Mouse (Mus musculus) hindbrain, embryonic 11.5 days (tissue): ENCODE data around the gene En2. TPM values are rescaled to one million over a fixed set of nuclear protein-coding genes. Genes with fewer than 3 reads are reported as not detected.

Experiments used
- ATAC-seq: fragments of 200-750 bp; cut with Nextera tagmentation; 2 replicates; pipeline ENCODE4 v1.8.0; 2017; ENCODE audit warnings: mild to moderate bottlenecking, moderate TSS enrichment, moderate library complexity; ENCODE audit not compliant: low FRiP score
- DNase-seq: peaks from one replicate; pipeline ENCODE4 v3.0.0-alpha.2; 2015; ENCODE audit warnings: low spot score
- H3K27ac ChIP-seq: fragments of 300-500 bp; sonication (generic); 2 replicates; pipeline ENCODE4 v1.5.1; 2014; ENCODE audit warnings: mild to moderate bottlenecking, low read depth, low read length
- H3K27me3 ChIP-seq: fragments of 300-500 bp; sonication (generic); 2 replicates; pipeline ENCODE4 v1.6.1; 2014; ENCODE audit warnings: mild to moderate bottlenecking, low read length, moderate library complexity, mixed read lengths; ENCODE audit not compliant: control insufficient read depth, insufficient read depth
- H3K36me3 ChIP-seq: fragments of 300-500 bp; sonication (generic); 2 replicates; pipeline ENCODE4 v1.6.1; 2014; ENCODE audit warnings: mild to moderate bottlenecking, low read length, moderate library complexity, mixed read lengths; ENCODE audit not compliant: control insufficient read depth, insufficient read depth
- H3K4me1 ChIP-seq: fragments of 300-500 bp; sonication (generic); replicated peaks from 2 replicates; pipeline ENCODE4 v1.6.1; 2014; ENCODE audit warnings: low read length, mixed read lengths; ENCODE audit not compliant: control insufficient read depth, insufficient read depth
- H3K4me2 ChIP-seq: fragments of 300-500 bp; sonication (generic); replicated peaks from 2 replicates; pipeline ENCODE4 v1.6.1; 2014; ENCODE audit warnings: mild to moderate bottlenecking, low read depth, low read length
- H3K4me3 ChIP-seq: fragments of 300-500 bp; sonication (generic); 2 replicates; pipeline ENCODE4 v1.5.1; 2014; ENCODE audit warnings: low read depth, low read length
- H3K9ac ChIP-seq: fragments of 300-500 bp; sonication (generic); 2 replicates; pipeline ENCODE4 v1.6.1; 2014; ENCODE audit warnings: low read depth, low read length
- H3K9me3 ChIP-seq: fragments of 300-500 bp; sonication (generic); 2 replicates; pipeline ENCODE4 v1.6.1; 2016; ENCODE audit warnings: low read length; ENCODE audit not compliant: control insufficient read depth
- WGBS: fragments of 180-500 bp; shearing (Covaris S2); extraction: QIAGEN DNeasy Blood & Tissue Kit; methylation state at CpG from one replicate; pipeline ENCODE4 v1.1.7; 2014; 5-methylcytosine and 5-hydroxymethylcytosine counted together
- polyA plus RNA-seq: library from polyadenylated mRNA; unstranded; fragments of >200 nt; fragmentation: Nextera tagmentation; extraction: Ambion mirVana; gene quantifications from 2 replicates; pipeline ENCODE4 v1.2.1, GENCODE M21; 2014

Gene En2
- polyA plus RNA-seq, 1 experiment from 2014 or later, result 1.1 TPM

- H3K4me1 ChIP-seq, result peaks cover 10% of the 10 kb centered on the region
- DNase-seq, result peak; percentile 73
- no peaks in the 10 kb centered on the region for H3K36me3 ChIP-seq
- under 1% methylated on average over 99 of the region's 111 CpGs for WGBS
- H3K27ac ChIP-seq, result peak overlapping the region; percentile 83
- H3K27me3 ChIP-seq, result peaks cover 77% of the 10 kb centered on the region
- peak overlapping the region; percentile 65 for H3K4me2 ChIP-seq
- peak overlapping the region; percentile 43 for H3K4me3 ChIP-seq
- no peaks in the 10 kb centered on the region for H3K9me3 ChIP-seq
- no peak for ATAC-seq
- H3K9ac ChIP-seq, result peak overlapping the region; percentile 75
Observed at GRCm38 (mm10) chr5:28166256-28167231, 1.1 kb downstream of the En2 start.

DNA sequence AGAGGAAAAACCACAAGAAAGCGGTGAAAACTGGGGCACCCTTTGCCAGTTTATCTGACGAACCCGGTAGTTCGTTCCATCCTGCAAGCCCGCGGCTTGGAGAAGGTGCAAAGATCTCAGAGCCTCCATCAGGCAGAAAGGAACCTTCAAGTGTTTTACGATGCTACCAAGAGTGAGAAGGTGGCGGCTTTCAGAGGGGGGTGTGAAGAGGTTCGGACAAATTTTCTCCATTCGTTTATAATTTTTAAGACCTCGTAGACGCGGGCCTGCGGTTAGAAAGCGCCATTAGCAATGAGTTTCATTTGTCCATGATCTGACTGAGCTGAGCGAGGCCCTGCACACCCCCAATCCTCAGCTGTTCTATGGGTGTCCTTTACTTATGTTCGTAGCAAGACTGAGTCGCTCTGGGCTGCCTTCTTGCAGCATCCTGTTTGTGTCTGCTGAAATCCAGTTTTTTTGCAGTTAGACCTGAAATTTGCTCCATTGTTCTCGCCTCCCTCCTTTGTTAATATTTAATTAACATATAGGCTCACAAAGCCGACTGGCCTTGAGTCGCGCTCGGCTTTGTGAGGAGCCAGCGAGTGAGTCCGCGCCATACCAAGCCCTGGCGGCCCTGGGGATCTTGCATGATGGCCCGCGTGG, 2.2 kb downstream of the En2 start:
- Histone ChIP-seq H3K4me2 (peak overlapping the region; percentile 9; the same call in 1 of the 2 replicates), H3K36me3 (no peaks in the 10 kb centered on the region), H3K27me3 (peaks cover 79% of the 10 kb centered on the region), H3K4me3 (peak overlapping the region; percentile 43), H3K9ac (peak overlapping the region; percentile 75), H3K9me3 (no peaks in the 10 kb centered on the region), H3K27ac (0 out of 2 replicates have a peak overlapping the region, but pooled peaks have one; percentile 83), H3K4me1 (peaks cover 10% of the 10 kb centered on the region)
- DNase-seq (peak; percentile 68), ATAC-seq (no peak)
- under 1% methylated on average over 29 of the region's 29 CpGs for WGBS

GRCm38 (mm10) chr5:28168253-28169165, 3.0 kb downstream of the En2 start:
- DNase-seq, result peak; percentile 74
- Histone ChIP-seq H3K4me2 (peak overlapping the region; percentile 9), H3K4me1 (peaks cover 10% of the 10 kb centered on the region), H3K9me3 (no peaks in the 10 kb centered on the region), H3K27me3 (peaks cover 82% of the 10 kb centered on the region), H3K36me3 (no peaks in the 10 kb centered on the region), H3K4me3 (peak overlapping the region; percentile 43), H3K27ac (peak overlapping the region; percentile 24; the same call in 1 of the 2 replicates), H3K9ac (peak overlapping the region; percentile 75)
- 1% methylated on average over 36 of the region's 36 CpGs for WGBS
- no peak for ATAC-seq

DNA sequence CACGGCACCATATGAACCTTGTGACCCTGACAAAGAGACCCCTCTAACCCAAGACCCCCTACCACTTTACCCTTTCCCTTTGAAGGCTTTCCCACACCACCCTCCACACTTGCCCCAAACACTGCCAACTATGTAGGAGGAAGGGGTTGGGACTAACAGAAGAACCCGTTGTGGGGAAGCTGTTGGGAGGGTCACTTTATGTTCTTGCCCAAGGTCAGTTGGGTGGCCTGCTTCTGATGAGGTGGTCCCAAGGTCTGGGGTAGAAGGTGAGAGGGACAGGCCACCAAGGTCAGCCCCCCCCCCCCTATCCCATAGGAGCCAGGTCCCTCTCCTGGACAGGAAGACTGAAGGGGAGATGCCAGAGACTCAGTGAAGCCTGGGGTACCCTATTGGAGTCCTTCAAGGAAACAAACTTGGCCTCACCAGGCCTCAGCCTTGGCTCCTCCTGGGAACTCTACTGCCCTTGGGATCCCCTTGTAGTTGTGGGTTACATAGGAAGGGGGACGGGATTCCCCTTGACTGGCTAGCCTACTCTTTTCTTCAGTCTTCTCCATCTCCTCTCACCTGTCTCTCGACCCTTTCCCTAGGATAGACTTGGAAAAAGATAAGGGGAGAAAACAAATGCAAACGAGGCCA, 3.8 kb downstream of the En2 start:
- H3K4me1 ChIP-seq, result peaks cover 10% of the 10 kb centered on the region
- H3K36me3 ChIP-seq, result no peaks in the 10 kb centered on the region
- WGBS, result 1% methylated on average over 5 of the region's 5 CpGs
- H3K4me2 ChIP-seq, result peak overlapping the region; percentile 9
- ATAC-seq (no peak), DNase-seq (no peak)
- H3K27me3 ChIP-seq, result peaks cover 82% of the 10 kb centered on the region
- no peaks in the 10 kb centered on the region for H3K9me3 ChIP-seq
- H3K4me3 ChIP-seq, result peak overlapping the region; percentile 43
- H3K27ac ChIP-seq, result no peak overlapping the region
- peak overlapping the region; percentile 75; the same call in 1 of the 2 replicates for H3K9ac ChIP-seq

DNA sequence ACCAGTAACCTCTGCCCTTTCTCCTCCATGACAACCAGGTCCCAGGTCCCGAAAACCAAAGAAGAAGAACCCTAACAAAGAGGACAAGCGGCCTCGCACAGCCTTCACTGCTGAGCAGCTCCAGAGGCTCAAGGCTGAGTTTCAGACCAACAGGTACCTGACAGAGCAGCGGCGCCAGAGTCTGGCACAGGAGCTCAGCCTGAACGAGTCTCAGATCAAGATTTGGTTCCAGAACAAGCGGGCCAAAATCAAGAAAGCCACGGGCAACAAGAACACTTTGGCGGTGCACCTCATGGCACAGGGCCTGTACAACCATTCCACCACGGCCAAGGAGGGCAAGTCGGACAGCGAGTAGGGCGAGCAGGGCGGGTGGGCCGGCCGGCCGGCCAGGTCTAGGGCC, 4.6 kb downstream of the En2 start:
- H3K9ac ChIP-seq, result peak overlapping the region; percentile 50
- WGBS, result 4% methylated on average over 17 of the region's 17 CpGs
- no peaks in the 10 kb centered on the region for H3K9me3 ChIP-seq
- peak overlapping the region; percentile 9 for H3K4me2 ChIP-seq
- no peak for ATAC-seq
- H3K27me3 ChIP-seq, result peaks cover 81% of the 10 kb centered on the region
- H3K36me3 ChIP-seq, result no peaks in the 10 kb centered on the region
- H3K4me3 ChIP-seq, result peak overlapping the region; percentile 43
- H3K4me1 ChIP-seq, result peaks cover 10% of the 10 kb centered on the region
- no peak overlapping the region for H3K27ac ChIP-seq
- peak; percentile 61 for DNase-seq

DNA sequence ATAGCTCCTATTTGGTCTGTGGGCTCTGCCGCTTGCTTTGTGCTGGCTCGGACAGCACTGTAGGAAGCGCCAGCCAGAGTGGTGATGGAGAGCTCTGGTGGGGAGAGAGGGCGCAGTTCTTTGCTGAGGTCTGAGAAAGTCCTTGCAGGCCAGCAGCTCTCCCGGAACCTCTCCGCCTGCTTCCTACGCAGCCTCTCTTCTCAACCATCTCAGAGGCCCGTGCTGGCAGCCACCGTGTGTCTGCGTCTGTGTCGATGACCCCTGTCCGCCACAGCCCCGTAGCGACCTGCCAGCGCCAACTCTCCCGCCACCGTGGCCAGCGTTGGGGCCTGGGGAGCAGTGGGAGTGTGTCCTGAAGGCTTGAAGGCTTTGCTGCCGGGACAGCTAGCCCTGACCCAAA, 5.4 kb downstream of the En2 start:
- peak overlapping the region; percentile 19 for H3K4me3 ChIP-seq
- DNase-seq, result peak; percentile 65

DNA sequence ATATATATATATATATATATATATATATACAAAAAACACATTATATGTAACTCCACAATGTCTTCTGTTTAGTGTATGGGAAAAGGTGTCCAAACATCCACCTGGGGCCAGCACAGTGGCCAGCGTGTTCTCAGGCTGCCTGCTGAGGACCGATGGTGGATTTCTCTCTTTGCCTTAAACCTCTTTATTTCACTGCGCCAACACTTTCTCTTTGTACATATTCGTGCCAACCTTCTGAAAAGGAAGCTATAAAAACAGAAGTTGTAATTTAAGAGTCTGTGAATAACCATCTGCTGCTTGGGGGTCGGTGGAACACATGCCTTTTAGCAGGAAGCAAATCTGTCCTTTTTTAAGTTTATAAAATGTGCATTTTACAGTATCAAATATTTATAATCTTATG, 6.2 kb downstream of the En2 start:
- no peaks in the 10 kb centered on the region for H3K36me3 ChIP-seq
- H3K4me3 ChIP-seq, result no peak overlapping the region
- no peak overlapping the region for H3K9ac ChIP-seq
- H3K4me1 ChIP-seq, result 0 out of 2 replicates have a peak, but pooled peaks cover 2% of the 10 kb centered on the region
- H3K4me2 ChIP-seq, result no peak overlapping the region
- H3K9me3 ChIP-seq, result no peaks in the 10 kb centered on the region
- 8% methylated on average over 5 of the region's 5 CpGs for WGBS
- no peak overlapping the region for H3K27ac ChIP-seq
- peaks cover 82% of the 10 kb centered on the region for H3K27me3 ChIP-seq
- peak; percentile 39 for DNase-seq
- ATAC-seq, result no peak

More for the DNA sequence above, 5.4 kb downstream of the En2 start:
- Histone ChIP-seq H3K27me3 (peaks cover 82% of the 10 kb centered on the region), H3K4me2 (peak overlapping the region; percentile 31), H3K9me3 (no peaks in the 10 kb centered on the region), H3K9ac (peak overlapping the region; percentile 48), H3K27ac (no peak overlapping the region), H3K36me3 (no peaks in the 10 kb centered on the region), H3K4me1 (peaks cover 7% of the 10 kb centered on the region)
- 0% methylated on average over 19 of the region's 19 CpGs for whole genome bisulfite sequencing
- ATAC-seq, result no peak
